Comparison of ENCODE assay signal across 10 mouse cellular contexts in genomic region chr13:77047179-77047931, GRCm38 (mm10).
DNase-seq lines count a peak whose midpoint lies in the region; ATAC-seq and TF ChIP-seq lines count a peak whose summit lies in the region.
"Had no signal": no experiment of that assay in that cellular context is flagged by ENCODE, and none has a peak within 500 bp of the region (broad histone marks: within the 10 kb centered on the region; RNA-seq: fewer than 3 reads in every experiment).

No protein-coding gene starts in this region.

- no peak for TF ChIP-seq CTCF in intestine, postnatal 0 days (IDR thresholded peaks at IDR 0.05; ENCODE audit: low read depth)
- no peak for TF ChIP-seq CTCF in stomach, postnatal 0 days (IDR thresholded peaks at IDR 0.05; ENCODE audit: low read depth)
- no peak for TF ChIP-seq CTCF in thymus, adult 2 months (IDR thresholded peaks at IDR 0.05; ENCODE audit: borderline replicate concordance, control insufficient read depth, extremely low read depth, insufficient read depth, low read length, poor library complexity)

- H3K4me3 ChIP-seq in intestine, embryonic 14.5 days (ENCODE audit: low read depth, low read length) = no peak overlapping the region
- no peak overlapping the region for H3K4me3 ChIP-seq in intestine, postnatal 0 days (ENCODE audit: low read depth, low read length)
- no peak overlapping the region for H3K4me3 ChIP-seq in stomach, embryonic 14.5 days (ENCODE audit: low read depth, low read length)
- no peak overlapping the region for H3K4me3 ChIP-seq in stomach, postnatal 0 days (ENCODE audit: low read depth, low read length)
- no peak overlapping the region for H3K4me3 ChIP-seq in intestine, embryonic 16.5 days (ENCODE audit: low read length)
- no peak overlapping the region for H3K4me3 ChIP-seq in thymus, adult 2 months (ENCODE audit: control insufficient read depth, insufficient read depth, low read length)
- H3K4me3 ChIP-seq: limb, embryonic 15.5 days had no signal

- H3K27ac ChIP-seq in intestine, embryonic 14.5 days (ENCODE audit: low read depth) = peak overlapping the region; percentile 43; the same call in 1 of the 2 replicates
- H3K27ac ChIP-seq in intestine, postnatal 0 days (ENCODE audit: low read depth, low read length) = no peak overlapping the region
- peak overlapping the region; percentile 68 for H3K27ac ChIP-seq in stomach, embryonic 14.5 days (ENCODE audit: low read length)
- H3K27ac ChIP-seq in stomach, postnatal 0 days (replicated peaks) = no peak overlapping the region
- H3K27ac ChIP-seq in intestine, embryonic 16.5 days (ENCODE audit: low read length) = no peak overlapping the region
- no peak overlapping the region for H3K27ac ChIP-seq in thymus, adult 2 months (ENCODE audit: control insufficient read depth, insufficient read depth, low read length)
- H3K27ac ChIP-seq: limb, embryonic 15.5 days had no signal

- DNase-seq in intestine, embryonic 14.5 days (ENCODE audit: low spot score) = no peak
- no peak for DNase-seq in stomach, postnatal 0 days (ENCODE audit: low spot score)
- DNase-seq in telencephalon, adult 2 months (ENCODE audit: low read depth, low spot score) = peak; percentile 50
- DNase-seq in thymus, adult 2 months = no peak
- DNase-seq: kidney, adult 9 months had no signal

- no peak for TF ChIP-seq EP300 in stomach, postnatal 0 days (optimal IDR thresholded peaks at IDR 0.05)

- H3K9me3 ChIP-seq in intestine, embryonic 14.5 days (ENCODE audit: control insufficient read depth, low read length) = no peaks in the 10 kb centered on the region
- H3K9me3 ChIP-seq in intestine, postnatal 0 days (ENCODE audit: control insufficient read depth) = no peaks in the 10 kb centered on the region
- H3K9me3 ChIP-seq in stomach, embryonic 14.5 days (ENCODE audit: control insufficient read depth, low read depth, low read length) = no peaks in the 10 kb centered on the region
- no peaks in the 10 kb centered on the region for H3K9me3 ChIP-seq in stomach, postnatal 0 days (ENCODE audit: control insufficient read depth, low read length)
- H3K9me3 ChIP-seq in intestine, embryonic 16.5 days (ENCODE audit: control insufficient read depth, low read length) = no peaks in the 10 kb centered on the region
- H3K9me3 ChIP-seq: limb, embryonic 15.5 days had no signal

- H3K4me2 ChIP-seq in intestine, embryonic 14.5 days (ENCODE audit: low read length) = no peak overlapping the region; the same call in 1 of the 2 replicates
- no peak overlapping the region for H3K4me2 ChIP-seq in intestine, postnatal 0 days (replicated peaks; ENCODE audit: low read depth)
- no peak overlapping the region for H3K4me2 ChIP-seq in stomach, embryonic 14.5 days (replicated peaks; ENCODE audit: low read depth, low read length)
- no peak overlapping the region for H3K4me2 ChIP-seq in stomach, postnatal 0 days (replicated peaks; ENCODE audit: low read depth)
- no peak overlapping the region for H3K4me2 ChIP-seq in intestine, embryonic 16.5 days (ENCODE audit: low read depth, low read length)
- H3K4me2 ChIP-seq: limb, embryonic 15.5 days had no signal

- no peaks in the 10 kb centered on the region for H3K27me3 ChIP-seq in intestine, embryonic 14.5 days (replicated peaks; ENCODE audit: control insufficient read depth, insufficient read depth, low read length)
- H3K27me3 ChIP-seq in intestine, postnatal 0 days (replicated peaks; ENCODE audit: control insufficient read depth, insufficient read depth, low read length) = no peaks in the 10 kb centered on the region
- H3K27me3 ChIP-seq in stomach, embryonic 14.5 days (ENCODE audit: control insufficient read depth, insufficient read depth, low read length) = no peaks in the 10 kb centered on the region
- no peaks in the 10 kb centered on the region for H3K27me3 ChIP-seq in stomach, postnatal 0 days (ENCODE audit: control insufficient read depth, insufficient read depth, low read length)
- no peaks in the 10 kb centered on the region for H3K27me3 ChIP-seq in intestine, embryonic 16.5 days (replicated peaks; ENCODE audit: control insufficient read depth, insufficient read depth, low read length)
- no peaks in the 10 kb centered on the region for H3K27me3 ChIP-seq in thymus, adult 2 months (ENCODE audit: control insufficient read depth, insufficient read depth, low read length)
- H3K27me3 ChIP-seq: limb, embryonic 15.5 days had no signal

- H3K36me3 ChIP-seq in intestine, embryonic 14.5 days (ENCODE audit: control insufficient read depth, insufficient read depth, low read length) = no peaks in the 10 kb centered on the region; the same call in 1 of the 2 replicates
- H3K36me3 ChIP-seq in intestine, postnatal 0 days (ENCODE audit: control insufficient read depth, insufficient read depth) = no peaks in the 10 kb centered on the region
- H3K36me3 ChIP-seq in stomach, embryonic 14.5 days (ENCODE audit: control insufficient read depth, insufficient read depth, low read length) = no peaks in the 10 kb centered on the region
- H3K36me3 ChIP-seq in stomach, postnatal 0 days (ENCODE audit: control insufficient read depth, insufficient read depth, low read length) = no peaks in the 10 kb centered on the region
- H3K36me3 ChIP-seq in intestine, embryonic 16.5 days (ENCODE audit: control insufficient read depth, insufficient read depth, low read length) = no peaks in the 10 kb centered on the region
- H3K36me3 ChIP-seq in thymus, adult 2 months (ENCODE audit: control insufficient read depth, insufficient read depth, low read length) = no peaks in the 10 kb centered on the region; the same call in 1 of the 2 replicates
- H3K36me3 ChIP-seq: limb, embryonic 15.5 days had no signal

- H3K4me1 ChIP-seq in intestine, embryonic 14.5 days (replicated peaks; ENCODE audit: control insufficient read depth, insufficient read depth, low read length) = peaks cover 3% of the 10 kb centered on the region; the same call in 1 of the 2 replicates
- H3K4me1 ChIP-seq in intestine, postnatal 0 days (replicated peaks; ENCODE audit: control insufficient read depth, insufficient read depth, low read length) = no peaks in the 10 kb centered on the region; the same call in 1 of the 2 replicates
- H3K4me1 ChIP-seq in stomach, embryonic 14.5 days (ENCODE audit: control insufficient read depth, insufficient read depth, low read length) = peaks cover 4% of the 10 kb centered on the region; the same call in 1 of the 2 replicates
- no peaks in the 10 kb centered on the region for H3K4me1 ChIP-seq in stomach, postnatal 0 days (replicated peaks; ENCODE audit: control insufficient read depth, insufficient read depth)
- H3K4me1 ChIP-seq in intestine, embryonic 16.5 days (ENCODE audit: control insufficient read depth, insufficient read depth, low read length) = no peaks in the 10 kb centered on the region
- no peaks in the 10 kb centered on the region for H3K4me1 ChIP-seq in thymus, adult 2 months (replicated peaks; ENCODE audit: control insufficient read depth, insufficient read depth, low read length)
- H3K4me1 ChIP-seq: limb, embryonic 15.5 days had no signal

- WGBS in intestine, embryonic 14.5 days = 40% methylated on average over 6 of the region's 6 CpGs
- 63% methylated on average over 6 of the region's 6 CpGs for WGBS in intestine, postnatal 0 days
- WGBS in stomach, embryonic 14.5 days = 50% methylated on average over 6 of the region's 6 CpGs
- WGBS in stomach, postnatal 0 days = 50% methylated on average over 6 of the region's 6 CpGs
- 39% methylated on average over 6 of the region's 6 CpGs for WGBS in intestine, embryonic 16.5 days
- WGBS in thymus, adult 2 months = 90% methylated on average over 6 of the region's 6 CpGs

- no peak for TF ChIP-seq POLR2A in thymus, adult 2 months (IDR thresholded peaks at IDR 0.05; ENCODE audit: control insufficient read depth, extremely low read depth, insufficient read depth, low read length, poor library complexity)

- no peak for ATAC-seq in intestine, embryonic 14.5 days (replicated peaks; ENCODE audit: low FRiP score, low TSS enrichment, low read depth)
- ATAC-seq in intestine, postnatal 0 days = no peak
- no peak for ATAC-seq in stomach, embryonic 14.5 days (ENCODE audit: insufficient number of reproducible peaks, insufficient read depth, low FRiP score, low read depth)
- no peak for ATAC-seq in stomach, postnatal 0 days (ENCODE audit: low FRiP score, low TSS enrichment)
- peak; percentile 56; the same call in 1 of the 2 replicates for ATAC-seq in intestine, embryonic 16.5 days
- no peak for ATAC-seq in monocyte, adult 5-6 weeks (replicated peaks; ENCODE audit: insufficient number of reproducible peaks, low FRiP score, low TSS enrichment, poor library complexity, severe bottlenecking)

- H3K9ac ChIP-seq in intestine, embryonic 14.5 days (ENCODE audit: low read length) = no peak overlapping the region
- no peak overlapping the region for H3K9ac ChIP-seq in intestine, postnatal 0 days (ENCODE audit: low read depth, low read length)
- H3K9ac ChIP-seq in stomach, embryonic 14.5 days (replicated peaks; ENCODE audit: low read depth, low read length) = no peak overlapping the region
- no peak overlapping the region for H3K9ac ChIP-seq in stomach, postnatal 0 days (ENCODE audit: low read length)
- H3K9ac ChIP-seq in intestine, embryonic 16.5 days (ENCODE audit: low read depth, low read length) = no peak overlapping the region
- H3K9ac ChIP-seq: limb, embryonic 15.5 days had no signal

Comparison
In these comparisons a context has a peak if more than half of its experiments do, and no peak if none do; other contexts are left out.
1. H3K27ac ChIP-seq: peak in intestine, embryonic 14.5 days (single experiment) and stomach, embryonic 14.5 days (single experiment); none in intestine, postnatal 0 days (single experiment), stomach, postnatal 0 days (single experiment), intestine, embryonic 16.5 days (single experiment) and thymus, adult 2 months (single experiment).